Mouse (Mus musculus) adrenal gland, adult 8-10 months (tissue): ENCODE measurements around the gene Slc5a1. TPM values are rescaled to one million over a fixed set of nuclear protein-coding genes. Genes with fewer than 3 reads are reported as not detected.

Source experiments
- DNase-seq: peaks from one replicate; pipeline ENCODE4 v3.0.0; 2022
- total RNA-seq, 4 experiments: library from RNA; stranded (reverse); gene quantifications; 2 replicates each; pipeline ENCODE4 v1.2.4; 2022

Slc5a1 gene
- total RNA-seq, 4 experiments from 2014 or later, result not detected

DNA sequence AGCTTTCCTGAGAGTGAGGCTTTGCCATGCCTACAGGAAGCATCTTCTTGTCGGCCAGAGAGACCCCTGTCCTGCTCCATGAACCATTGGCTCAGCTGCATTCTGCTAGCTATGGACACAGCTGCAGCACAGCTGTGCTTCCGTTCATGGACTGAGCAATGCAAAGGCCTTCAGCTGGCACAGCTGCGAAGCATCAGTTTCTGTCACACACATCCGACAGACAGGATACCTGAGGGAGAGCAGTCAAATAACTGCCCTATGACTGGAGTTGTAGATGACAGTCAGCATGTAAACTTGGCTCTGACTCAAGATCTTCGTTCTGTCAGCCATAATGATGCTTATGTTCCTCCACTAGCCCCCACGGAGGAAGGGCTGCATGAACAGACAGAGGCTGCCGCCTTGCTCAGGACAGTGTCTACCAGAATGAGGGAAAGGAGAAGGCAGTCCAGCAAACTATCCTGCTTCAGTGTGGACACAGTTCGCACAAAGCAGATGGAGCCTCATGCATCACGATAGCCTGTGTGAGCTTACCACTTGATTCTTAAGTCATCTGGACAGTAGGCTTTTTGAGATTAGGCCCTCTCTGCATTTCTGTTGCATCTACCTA, 91.3 kb downstream of the Slc5a1 start:
- no peak for DNase-seq

DNA sequence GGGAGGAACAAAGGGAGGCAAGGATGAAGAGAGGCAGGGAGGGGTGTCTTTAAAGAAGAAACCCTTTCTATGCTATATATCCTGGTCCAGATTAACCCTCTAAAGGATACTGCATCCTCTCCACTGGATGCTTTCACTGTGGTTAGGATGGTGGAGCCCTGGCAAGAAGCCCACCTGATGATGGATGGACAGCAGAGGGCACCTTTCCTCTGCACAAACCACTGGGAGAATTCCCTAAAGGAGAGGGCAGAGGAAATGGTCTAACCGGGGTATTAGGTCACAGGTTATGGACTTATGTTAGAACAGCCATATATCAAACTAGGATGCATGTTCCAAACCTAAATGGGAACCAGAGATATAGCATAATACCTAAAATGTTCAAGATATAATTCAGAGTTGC, 96.1 kb downstream of the Slc5a1 start:
- DNase-seq, result no peak

DNA sequence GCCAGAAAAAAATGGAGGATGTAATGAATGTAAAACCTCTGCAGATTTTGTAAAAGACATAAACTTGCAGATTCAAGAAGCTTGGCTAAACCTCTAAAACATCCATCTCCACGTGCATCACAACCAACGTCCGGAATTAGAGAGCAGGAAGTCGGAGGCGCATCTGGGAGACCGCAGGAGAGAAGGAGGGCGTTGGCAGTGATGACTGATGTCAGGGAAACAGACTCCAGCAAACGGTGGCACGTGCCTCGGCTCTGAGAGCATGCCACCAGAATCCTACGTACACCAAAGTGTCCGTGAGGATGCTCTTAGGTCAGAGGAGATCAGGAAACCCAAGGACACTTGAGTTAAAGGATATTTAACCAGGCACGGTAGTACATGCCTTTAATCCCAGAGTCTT, 97.7 kb downstream of the Slc5a1 start:
- no peak for DNase-seq

DNA sequence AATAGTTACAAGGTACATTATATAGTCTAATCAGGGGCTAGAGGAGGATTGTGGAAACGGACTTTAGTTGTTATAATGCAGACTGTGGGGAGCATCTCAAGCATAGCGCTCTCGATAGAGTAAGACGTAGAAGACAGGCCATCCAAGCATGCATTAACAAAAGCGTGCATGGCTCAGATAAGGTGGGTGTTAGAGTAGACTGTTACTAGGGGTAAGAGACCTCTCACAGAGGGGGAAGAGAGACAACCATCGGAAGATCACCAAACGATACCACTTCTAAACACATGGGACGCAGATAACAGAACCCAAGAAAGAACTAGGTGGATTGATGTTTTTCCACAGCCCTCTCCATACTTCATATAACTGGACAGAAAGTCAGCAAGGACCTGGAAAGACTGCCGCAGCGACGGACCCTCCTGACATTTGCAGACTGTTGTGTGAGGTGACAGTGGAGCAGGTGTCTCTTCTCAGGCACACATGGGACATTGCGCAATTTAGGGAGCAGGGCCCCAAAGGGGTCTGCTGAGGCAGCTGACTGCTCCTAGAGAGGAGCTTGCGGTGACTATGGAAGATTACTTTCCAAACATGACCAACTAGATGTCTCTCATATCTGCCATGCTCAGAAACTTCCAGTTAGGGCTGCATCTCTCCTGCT, 98.6 kb downstream of the Slc5a1 start:
- no peak for DNase-seq

DNA sequence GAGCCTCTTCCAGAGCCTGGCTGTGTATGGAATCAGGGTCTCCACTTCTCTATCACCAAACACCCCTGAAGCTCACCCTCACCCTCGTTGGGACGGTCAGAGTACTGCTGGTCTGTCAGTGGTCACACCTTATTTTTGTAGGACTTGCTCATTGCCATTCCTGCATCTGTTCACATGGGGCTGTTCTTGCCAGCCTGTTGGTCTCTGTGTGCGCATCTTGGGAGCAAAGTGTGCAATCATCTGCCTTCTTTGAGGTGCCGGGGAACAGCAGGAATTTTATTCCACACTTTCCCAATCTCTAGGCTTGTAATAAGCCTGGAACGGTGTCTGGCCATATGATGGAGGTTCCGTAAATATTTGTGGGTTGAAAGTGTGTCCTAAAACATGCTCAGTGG, 99.1 kb downstream of the Slc5a1 start:
- DNase-seq, result no peak

DNA sequence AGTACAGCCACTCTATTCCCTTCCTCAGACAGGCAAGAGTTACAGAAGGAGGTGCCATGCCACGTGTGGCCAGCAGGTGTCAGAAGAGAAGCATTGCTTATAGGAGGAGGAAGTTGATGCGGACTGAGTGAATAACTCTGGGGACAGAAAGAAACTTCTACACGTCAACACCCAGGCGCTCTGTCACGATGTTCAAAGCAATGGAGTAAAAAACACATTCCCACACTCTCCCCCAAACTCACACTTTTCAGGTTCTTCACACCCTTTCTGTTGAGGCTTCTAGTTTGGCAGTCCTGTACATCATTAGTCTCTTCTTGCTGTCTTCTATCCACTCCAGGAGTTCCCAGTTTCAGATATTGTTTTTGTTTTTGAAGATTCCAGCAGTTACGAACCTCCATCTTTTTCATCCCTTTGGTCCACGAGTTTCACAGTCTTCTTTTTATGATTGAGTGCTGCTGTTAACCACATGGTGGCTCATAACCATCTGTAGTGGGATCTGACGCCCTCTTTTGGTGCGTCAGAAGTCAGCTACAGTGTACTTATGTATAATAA, 99.7 kb downstream of the Slc5a1 start:
- DNase-seq, result peak; percentile 63

DNA sequence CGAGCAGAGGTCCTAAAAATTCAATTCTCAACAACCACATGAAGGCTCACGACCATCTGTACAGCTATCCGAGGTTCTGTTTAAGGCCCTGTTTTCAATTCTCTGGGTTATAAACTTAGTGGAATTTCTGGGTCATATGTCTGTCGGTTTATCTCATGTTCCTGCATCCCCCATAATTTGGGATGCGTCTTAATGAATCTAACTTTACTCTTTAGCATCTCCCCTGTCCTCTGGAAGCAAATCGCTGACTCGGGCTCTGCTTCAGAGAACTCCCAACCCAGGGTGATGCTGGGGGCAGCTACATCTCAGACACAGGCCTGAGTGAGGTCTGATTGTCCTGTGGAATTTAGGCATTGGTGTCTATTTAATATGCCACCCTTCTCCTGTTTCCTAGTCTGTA, 100.3 kb downstream of the Slc5a1 start:
- no peak for DNase-seq

DNA sequence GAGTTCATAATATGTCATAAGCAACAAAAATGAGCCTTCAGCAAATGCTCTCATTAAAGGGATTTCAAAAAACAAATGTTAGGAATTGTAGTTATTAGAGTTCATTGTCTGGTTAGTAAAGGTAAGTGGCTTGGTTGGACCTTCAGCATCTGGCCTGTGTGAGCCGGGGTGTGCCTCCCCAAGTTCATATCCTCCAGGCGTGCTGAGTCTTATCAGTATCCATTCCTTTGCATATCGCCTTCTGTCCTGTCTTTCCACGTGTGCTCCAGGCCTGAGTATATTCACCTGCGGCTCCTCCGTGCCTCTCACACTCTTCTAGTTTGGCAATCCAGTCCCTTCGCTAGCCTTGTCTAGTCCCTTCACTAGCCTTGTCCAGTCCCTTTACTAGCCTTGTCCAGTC, 102.3 kb downstream of the Slc5a1 start:
- DNase-seq, result no peak

DNA sequence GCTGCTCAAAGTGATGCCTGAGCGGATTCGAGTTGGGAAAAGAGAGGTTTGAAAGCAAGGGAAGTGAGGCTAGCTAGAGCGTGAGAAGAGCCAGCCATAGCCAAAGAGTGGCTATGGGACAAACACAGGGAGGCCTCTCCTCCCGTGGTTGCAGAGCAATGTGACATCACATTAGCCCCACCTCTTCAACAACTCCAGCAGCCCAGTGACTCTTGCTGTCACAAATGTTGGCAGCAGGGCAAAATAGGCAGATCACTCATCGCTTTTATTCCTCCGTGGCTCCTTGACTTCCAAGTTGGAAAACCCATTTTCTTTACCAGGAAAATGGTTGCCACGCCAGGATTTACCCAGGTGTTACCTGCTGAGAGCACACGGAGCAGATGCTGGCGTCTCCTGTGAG, 103.1 kb downstream of the Slc5a1 start:
- DNase-seq, result no peak

DNA sequence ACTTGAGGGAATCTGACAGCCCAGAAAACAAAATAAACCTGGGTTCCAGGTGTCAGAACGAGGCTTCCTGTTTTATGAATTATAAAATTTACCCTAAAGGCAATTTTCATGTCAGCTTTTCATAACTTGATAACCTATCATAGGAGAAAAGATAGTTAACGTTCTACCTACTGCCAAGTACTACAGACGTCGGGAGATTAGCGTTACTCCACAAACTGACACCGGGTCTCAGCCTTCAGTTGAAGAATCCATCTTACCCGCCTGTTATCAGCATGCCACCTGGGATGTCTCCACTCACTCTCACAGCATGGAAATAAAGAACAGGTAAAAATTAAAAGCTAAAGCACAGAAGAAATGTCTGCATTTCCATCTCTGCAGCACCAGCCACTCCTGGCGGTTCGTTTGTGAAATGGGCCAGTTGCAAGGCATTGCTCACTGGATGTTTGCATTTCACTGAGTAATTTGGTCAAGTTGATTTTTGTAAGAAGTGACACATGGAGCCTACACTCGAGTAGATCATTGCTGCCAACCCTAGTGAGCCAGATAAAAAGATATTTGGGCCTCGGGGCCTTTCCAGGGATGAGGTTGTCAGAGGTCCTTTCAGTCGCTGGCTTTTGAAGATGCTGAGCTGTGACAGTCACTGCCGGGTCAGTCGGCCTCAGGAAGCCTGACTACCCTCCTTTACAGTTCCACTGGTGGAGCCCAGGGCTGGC, 104.7 kb downstream of the Slc5a1 start:
- no peak for DNase-seq

DNA sequence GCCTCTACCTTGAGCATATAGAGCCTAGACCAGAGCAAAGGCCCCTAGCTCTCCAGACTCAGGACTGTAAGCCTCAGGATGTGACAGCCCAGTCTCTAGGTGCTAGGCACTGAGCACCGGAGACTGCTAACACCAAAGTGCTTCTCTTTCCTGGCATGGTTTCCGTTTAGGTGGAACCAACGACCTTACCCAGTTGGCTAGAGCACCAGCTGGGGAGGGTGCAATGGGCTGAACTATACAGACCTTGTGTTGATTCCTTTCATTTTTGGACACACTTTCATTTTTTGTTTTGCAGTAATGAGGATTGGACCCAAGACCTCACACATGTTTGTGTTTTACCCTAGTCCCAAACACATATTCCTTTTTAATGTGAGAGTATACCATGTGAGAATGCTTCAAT, 106.5 kb downstream of the Slc5a1 start:
- DNase-seq, result no peak

DNA sequence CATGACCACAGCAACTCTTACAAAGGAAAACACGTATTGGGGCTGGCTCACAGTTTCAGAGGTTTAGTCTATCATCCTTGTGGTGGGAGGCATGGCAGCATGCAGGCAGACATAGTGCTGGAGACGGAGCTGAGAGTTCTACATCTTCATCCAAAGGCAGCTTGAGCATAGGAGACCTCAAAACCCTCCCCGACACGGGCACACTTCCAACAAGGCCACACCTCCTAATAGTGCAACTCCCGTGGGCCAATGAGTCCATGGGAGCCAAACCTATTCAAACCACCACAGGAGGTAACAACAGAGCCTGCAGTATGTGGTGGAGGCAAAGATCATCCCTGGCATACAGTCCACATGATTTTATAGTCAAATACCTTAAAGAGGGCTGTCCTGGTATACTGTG, 107.2 kb downstream of the Slc5a1 start:
- no peak for DNase-seq

Other genes starting within 250 kb of the Slc5a1 start
- gene Prr14l, start 250.0 kb upstream of the Slc5a1 start, total RNA-seq, result 10 to 100 TPM; 31.5 to 40.2 (median 37.0) TPM
- 10 to 100 TPM; 44.4 to 50.4 (median 45.5) TPM for gene Depdc5, start 240.5 kb upstream of the Slc5a1 start, total RNA-seq
- gene Ywhah, start 85.4 kb upstream of the Slc5a1 start, total RNA-seq, result 100 to 1,000 TPM; 160 to 184 (median 171) TPM
- 1 to 10 TPM in 1 of 4 experiments, under 1 TPM in 3; 0.68 to 1.7 (median 0.78) TPM for gene Spon2, start 114.2 kb downstream of the Slc5a1 start, total RNA-seq
- gene Ctbp1, start 170.8 kb downstream of the Slc5a1 start, total RNA-seq, result 100 to 1,000 TPM; 226 to 255 (median 255) TPM
- 100 to 1,000 TPM; 124 to 132 (median 127) TPM for gene Maea, start 231.3 kb downstream of the Slc5a1 start, total RNA-seq